Mouse (Mus musculus): ENCODE measurements around the gene 0610009B22Rik. TPM values are rescaled to one million over a fixed set of nuclear protein-coding genes. Genes with fewer than 3 reads are reported as not detected.

The 0610009B22Rik gene
- total and polyA plus RNA-seq, 2 experiments from 2014 or later = 32.5 to 78.7 TPM

GRCm38 (mm10) chr11:51662632-51663031 lies 26.0 kb downstream of the 0610009B22Rik start:
- no peaks in the 10 kb centered on the region for H3K9me3 ChIP-seq (ENCODE audit: low read length)
- ATAC-seq = no peak
- DNase-seq = no peak
- H3K27ac ChIP-seq (ENCODE audit: low read depth, low read length) = no peak overlapping the region
- no peaks in the 10 kb centered on the region for H3K36me3 ChIP-seq (ENCODE audit: insufficient read depth)
- no peak overlapping the region for H3K4me2 ChIP-seq (ENCODE audit: low read depth)
- no peaks in the 10 kb centered on the region for H3K4me1 ChIP-seq (ENCODE audit: insufficient read depth)
- no peak overlapping the region for H3K4me3 ChIP-seq (ENCODE audit: low read depth, low read length)
- no peak for TF ChIP-seq CTCF (IDR thresholded peaks at IDR 0.05; ENCODE audit: low read depth)
- no peaks in the 10 kb centered on the region for H3K27me3 ChIP-seq (ENCODE audit: insufficient read depth, low read length)
- no peak overlapping the region for H3K9ac ChIP-seq
- WGBS = 70% methylated on average over 7 of the region's 7 CpGs

DNA sequence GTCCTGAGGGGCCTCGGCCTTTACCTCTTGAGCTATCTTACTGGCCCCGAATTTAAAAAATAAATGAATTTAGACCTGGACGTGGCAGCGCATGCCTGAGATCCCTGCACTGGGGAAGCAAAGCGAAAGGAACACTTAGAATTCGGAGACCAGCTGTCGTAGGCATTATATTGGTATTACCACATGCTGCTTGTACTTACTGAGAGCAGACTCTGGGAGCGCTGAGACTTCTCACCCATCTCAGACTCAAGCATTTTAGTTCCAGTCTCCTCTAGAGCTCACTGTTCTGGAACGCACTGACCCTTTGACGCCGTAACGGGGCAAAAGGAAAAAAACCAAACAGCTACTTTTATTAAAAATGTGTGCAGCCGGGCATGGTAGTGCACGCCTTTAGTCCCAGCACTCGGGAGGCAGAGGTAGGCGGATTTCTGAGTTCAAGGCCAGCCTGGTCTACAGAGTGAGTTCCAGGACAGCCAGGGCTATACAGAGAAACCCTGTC lies 26.8 kb downstream of the 0610009B22Rik start:
- H3K27ac ChIP-seq (ENCODE audit: low read depth, low read length) = no peak overlapping the region
- no peaks in the 10 kb centered on the region for H3K36me3 ChIP-seq (ENCODE audit: insufficient read depth)
- DNase-seq = no peak
- TF ChIP-seq CTCF (IDR thresholded peaks at IDR 0.05; ENCODE audit: low read depth) = no peak
- no peak overlapping the region for H3K9ac ChIP-seq
- WGBS = 80% methylated on average over 16 of the region's 16 CpGs
- H3K4me1 ChIP-seq (ENCODE audit: insufficient read depth) = no peaks in the 10 kb centered on the region
- no peak overlapping the region for H3K4me3 ChIP-seq (ENCODE audit: low read depth, low read length)
- no peaks in the 10 kb centered on the region for H3K27me3 ChIP-seq (ENCODE audit: insufficient read depth, low read length)
- no peak overlapping the region for H3K4me2 ChIP-seq (ENCODE audit: low read depth)
- no peak for ATAC-seq
- no peaks in the 10 kb centered on the region for H3K9me3 ChIP-seq (ENCODE audit: low read length)

- 72% methylated on average over 6 of the region's 6 CpGs for WGBS
- no peak for ATAC-seq
- Histone ChIP-seq H3K27ac (ENCODE audit: low read depth, low read length) (no peak overlapping the region), H3K9me3 (ENCODE audit: low read length) (no peaks in the 10 kb centered on the region), H3K9ac (no peak overlapping the region), H3K4me3 (ENCODE audit: low read depth, low read length) (no peak overlapping the region), H3K4me1 (ENCODE audit: insufficient read depth) (no peaks in the 10 kb centered on the region), H3K4me2 (ENCODE audit: low read depth) (no peak overlapping the region), H3K36me3 (ENCODE audit: insufficient read depth) (no peaks in the 10 kb centered on the region), H3K27me3 (ENCODE audit: insufficient read depth, low read length) (no peaks in the 10 kb centered on the region)
- no peak for DNase-seq
- no peak for TF ChIP-seq CTCF (IDR thresholded peaks at IDR 0.05; ENCODE audit: low read depth)
Observed at GRCm38 (mm10) chr11:51658705-51659104, 30.0 kb downstream of the 0610009B22Rik start.

- no peaks in the 10 kb centered on the region for H3K4me1 ChIP-seq (ENCODE audit: insufficient read depth)
- H3K27me3 ChIP-seq (ENCODE audit: insufficient read depth, low read length) = no peaks in the 10 kb centered on the region
- H3K9me3 ChIP-seq (ENCODE audit: low read length) = no peaks in the 10 kb centered on the region
- no peak overlapping the region for H3K4me2 ChIP-seq (ENCODE audit: low read depth)
- H3K4me3 ChIP-seq (ENCODE audit: low read depth, low read length) = no peak overlapping the region
- TF ChIP-seq CTCF (IDR thresholded peaks at IDR 0.05; ENCODE audit: low read depth) = no peak
- no peak for DNase-seq
- H3K27ac ChIP-seq (ENCODE audit: low read depth, low read length) = no peak overlapping the region
- WGBS = 70% methylated on average over 7 of the region's 7 CpGs
- no peak for ATAC-seq
- no peak overlapping the region for H3K9ac ChIP-seq
- no peaks in the 10 kb centered on the region for H3K36me3 ChIP-seq (ENCODE audit: insufficient read depth)
Observed at GRCm38 (mm10) chr11:51658291-51658690, 30.4 kb downstream of the 0610009B22Rik start.

GRCm38 (mm10) chr11:51656798-51657521 lies 31.7 kb downstream of the 0610009B22Rik start:
- H3K4me3 ChIP-seq (ENCODE audit: low read depth, low read length) = no peak overlapping the region
- H3K9me3 ChIP-seq (ENCODE audit: low read length) = no peaks in the 10 kb centered on the region
- H3K4me1 ChIP-seq (ENCODE audit: insufficient read depth) = no peaks in the 10 kb centered on the region
- H3K36me3 ChIP-seq (ENCODE audit: insufficient read depth) = no peaks in the 10 kb centered on the region
- H3K4me2 ChIP-seq (ENCODE audit: low read depth) = no peak overlapping the region
- TF ChIP-seq CTCF (IDR thresholded peaks at IDR 0.05; ENCODE audit: low read depth) = no peak
- DNase-seq (no peak), ATAC-seq (no peak)
- no peak overlapping the region for H3K27ac ChIP-seq (ENCODE audit: low read depth, low read length)
- H3K9ac ChIP-seq = no peak overlapping the region
- no peaks in the 10 kb centered on the region for H3K27me3 ChIP-seq (ENCODE audit: insufficient read depth, low read length)
- 85% methylated on average over 10 of the region's 10 CpGs for WGBS

DNA sequence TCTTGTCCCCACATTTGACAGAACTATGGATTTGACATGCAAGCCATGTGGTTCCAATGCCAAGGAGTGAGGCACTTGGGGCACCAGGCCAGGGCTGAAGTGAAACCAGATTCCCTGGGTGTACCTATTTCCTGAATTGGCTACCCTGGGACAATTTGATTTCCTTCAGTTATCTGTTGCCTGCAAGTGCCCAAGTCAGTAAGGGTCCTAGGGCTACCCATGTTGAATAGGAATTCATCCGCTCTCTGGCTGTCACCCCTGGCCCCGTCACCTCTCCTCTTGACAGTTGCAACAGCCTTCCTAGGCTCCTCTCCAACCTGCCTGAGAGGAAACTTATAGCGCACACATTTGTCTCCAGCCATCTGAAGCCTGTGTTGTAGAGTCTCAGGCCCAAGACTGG lies 33.8 kb downstream of the 0610009B22Rik start:
- no peak overlapping the region for H3K4me2 ChIP-seq (ENCODE audit: low read depth)
- H3K36me3 ChIP-seq (ENCODE audit: insufficient read depth) = no peaks in the 10 kb centered on the region
- no peaks in the 10 kb centered on the region for H3K27me3 ChIP-seq (ENCODE audit: insufficient read depth, low read length)
- DNase-seq (no peak), ATAC-seq (no peak)
- TF ChIP-seq CTCF (IDR thresholded peaks at IDR 0.05; ENCODE audit: low read depth) = no peak
- H3K4me3 ChIP-seq (ENCODE audit: low read depth, low read length) = no peak overlapping the region
- no peak overlapping the region for H3K27ac ChIP-seq (ENCODE audit: low read depth, low read length)
- H3K9me3 ChIP-seq (ENCODE audit: low read length) = no peaks in the 10 kb centered on the region
- no peak overlapping the region for H3K9ac ChIP-seq
- H3K4me1 ChIP-seq (ENCODE audit: insufficient read depth) = no peaks in the 10 kb centered on the region
- WGBS = 91% methylated on average over 3 of the region's 3 CpGs

DNA sequence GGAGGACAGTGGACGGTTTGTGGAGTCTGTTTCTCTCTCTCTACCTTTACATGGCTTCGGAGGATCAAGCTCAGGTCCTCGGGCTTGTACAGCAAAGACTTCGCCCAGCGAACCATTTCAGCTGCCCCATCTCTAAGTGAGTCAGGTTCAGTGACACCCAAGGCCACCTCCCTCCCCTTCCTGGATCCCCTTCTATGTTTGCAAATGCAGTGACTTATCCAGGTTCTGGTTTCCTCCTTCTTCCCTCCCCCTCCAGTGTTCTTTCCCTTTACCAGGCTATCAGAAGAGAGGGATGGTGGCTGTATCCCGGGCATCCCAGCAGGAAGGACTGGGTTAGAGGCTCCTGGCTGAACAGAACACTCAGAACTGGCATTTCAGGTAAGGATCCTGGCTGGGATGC lies 34.9 kb downstream of the 0610009B22Rik start:
- Histone ChIP-seq H3K27me3 (ENCODE audit: insufficient read depth, low read length) (no peaks in the 10 kb centered on the region), H3K9ac (no peak overlapping the region), H3K27ac (ENCODE audit: low read depth, low read length) (no peak overlapping the region), H3K9me3 (ENCODE audit: low read length) (no peaks in the 10 kb centered on the region), H3K36me3 (ENCODE audit: insufficient read depth) (no peaks in the 10 kb centered on the region), H3K4me2 (ENCODE audit: low read depth) (no peak overlapping the region), H3K4me3 (ENCODE audit: low read depth, low read length) (no peak overlapping the region), H3K4me1 (ENCODE audit: insufficient read depth) (no peaks in the 10 kb centered on the region)
- 89% methylated on average over 6 of the region's 6 CpGs for WGBS
- ATAC-seq (no peak), DNase-seq (no peak)
- TF ChIP-seq CTCF (IDR thresholded peaks at IDR 0.05; ENCODE audit: low read depth) = no peak

Measured in forebrain, postnatal 0 days (tissue).